ENCODE assay signal across 8 mouse cellular contexts in genomic region chr5:121972680-121973192, GRCm38 (mm10).
DNase-seq lines count a peak whose midpoint lies in the region; ATAC-seq lines count a peak whose summit lies in the region.

No protein-coding gene starts in this region.

- no peaks in the 10 kb centered on the region for H3K36me3 ChIP-seq in lung, embryonic 16.5 days (ENCODE audit: control insufficient read depth, insufficient read depth, low read length)

- no peaks in the 10 kb centered on the region for H3K27me3 ChIP-seq in lung, embryonic 16.5 days (ENCODE audit: control insufficient read depth, insufficient read depth, low read depth, low read length)

- 23% methylated on average over 23 of the region's 23 CpGs for WGBS in lung, embryonic 16.5 days

- H3K9me3 ChIP-seq in lung, embryonic 16.5 days (ENCODE audit: control insufficient read depth, low read length), result no peaks in the 10 kb centered on the region

- H3K4me2 ChIP-seq in lung, embryonic 16.5 days (ENCODE audit: low read depth, low read length), result peak overlapping the region; percentile 40

- no peak overlapping the region for H3K9ac ChIP-seq in lung, embryonic 16.5 days (ENCODE audit: low read length)

- 0 out of 2 replicates have a peak overlapping the region, but pooled peaks have one; percentile 13 for H3K4me3 ChIP-seq in lung, embryonic 16.5 days (ENCODE audit: low read length)

- peak; percentile 16 to 24 for DNase-seq in cerebellum, adult 18-20 months
- no peak for DNase-seq in cerebellum, adult 11 months
- no peak for DNase-seq in lung, postnatal 25 days (ENCODE audit: low spot score)
- peak; percentile 37 for DNase-seq in kidney, postnatal 10 days
- DNase-seq in retina, postnatal 1 day, result peak; percentile 40
- no peak for DNase-seq in right cerebral cortex, postnatal 4 days
- no peak for DNase-seq in ovary, postnatal 14 days (ENCODE audit: low spot score)

- H3K4me1 ChIP-seq in lung, embryonic 16.5 days (replicated peaks; ENCODE audit: control insufficient read depth, insufficient read depth, low read length), result peaks cover 3% of the 10 kb centered on the region; the same call in 1 of the 2 replicates

- ATAC-seq in lung, embryonic 16.5 days (ENCODE audit: low read depth), result peak; percentile 42

- no peak overlapping the region for H3K27ac ChIP-seq in lung, embryonic 16.5 days (ENCODE audit: low read length)

Comparison
In these comparisons a context has a peak if more than half of its experiments do, and no peak if none do; other contexts are left out.
1. DNase-seq: peak in cerebellum, adult 18-20 months (2 of 2), kidney, postnatal 10 days (single experiment) and retina, postnatal 1 day (single experiment); none in cerebellum, adult 11 months (single experiment), lung, postnatal 25 days (single experiment), right cerebral cortex, postnatal 4 days (single experiment) and ovary, postnatal 14 days (single experiment).